Mouse (Mus musculus) embryonic fibroblast, embryonic 13.5 days (primary cell): ENCODE measurements around the gene Cars2. TPM values are rescaled to one million over a fixed set of nuclear protein-coding genes. Genes with fewer than 3 reads are reported as not detected.

Experiments
- H3K27ac ChIP-seq: 2 replicates; pipeline ENCODE4 v1.5.1; 2012; ENCODE audit warnings: low read length, control low read depth, inconsistent platforms; ENCODE audit not compliant: insufficient read depth
- H3K4me1 ChIP-seq: 2 replicates; pipeline ENCODE4 v1.6.1; 2011; ENCODE audit warnings: low read length; ENCODE audit not compliant: control insufficient read depth, insufficient read depth
- H3K4me3 ChIP-seq: 2 replicates; pipeline ENCODE4 v1.5.1; 2011; ENCODE audit warnings: mild to moderate bottlenecking, control low read depth, low read length; ENCODE audit not compliant: insufficient read depth
- CTCF ChIP-seq: IDR thresholded peaks from 2 replicates; pipeline ENCODE4 v1.5.1; 2011; ENCODE audit warnings: mild to moderate bottlenecking, control low read depth, low read length, moderate library complexity, borderline replicate concordance; ENCODE audit not compliant: insufficient read depth
- POLR2A ChIP-seq: IDR thresholded peaks from 2 replicates; pipeline ENCODE4 v1.6.1; 2011; ENCODE audit warnings: low read depth, mild to moderate bottlenecking, control low read depth, low read length, moderate library complexity
- polyA plus RNA-seq: library from polyadenylated mRNA; stranded (reverse); fragments of >200 nt; gene quantifications from 2 replicates; pipeline ENCODE4 v1.2.4, GENCODE M21; 2011; ENCODE audit warnings: low read depth; ENCODE audit not compliant: missing spikeins, insufficient read length

Gene Cars2
- polyA plus RNA-seq, result 18.4 and 21.7 TPM in 2 replicates

DNA sequence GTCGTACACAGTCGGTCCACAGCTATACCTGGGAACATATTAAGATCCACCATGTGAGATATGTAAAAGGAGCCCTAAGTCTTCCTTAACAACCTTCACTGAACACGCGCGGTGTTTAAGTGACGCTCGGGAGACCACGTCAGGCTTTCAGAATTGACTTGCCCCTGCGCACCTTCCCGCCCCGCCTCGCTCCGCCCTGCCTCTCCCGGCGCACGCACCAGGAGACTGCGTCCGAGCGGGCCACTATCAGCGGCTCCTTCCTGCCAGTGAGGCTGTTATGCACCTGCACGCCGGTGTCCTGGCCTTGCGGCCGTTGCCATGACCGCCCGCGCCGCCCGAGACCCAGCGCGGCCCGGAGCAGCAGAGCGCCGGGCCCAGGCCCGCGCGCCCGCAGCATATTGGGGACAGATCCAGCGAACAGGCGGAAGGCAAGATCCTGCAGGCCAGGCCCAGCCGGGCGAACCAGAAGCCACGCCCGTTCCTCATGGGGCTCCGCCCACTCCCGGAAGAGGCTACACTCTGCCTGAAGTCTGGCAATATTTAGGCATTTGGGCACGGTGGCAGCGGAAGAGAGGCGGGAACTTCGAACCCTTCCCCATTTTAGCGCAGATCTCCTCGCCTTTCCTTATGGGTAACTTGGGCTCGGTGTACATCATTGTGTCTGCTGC is at the start of gene Cars2:
Gene Cars2, minus strand, starts transcription at position 503 of the 668 bp plus-strand sequence.
- peak within 1 kb of the TSS; percentile 59 for H3K4me3 ChIP-seq
- TF ChIP-seq POLR2A (peak; percentile 75), CTCF (no peak)
- peak within 1 kb of the TSS; percentile 56 for H3K27ac ChIP-seq
- 0 out of 2 replicates have a peak, but pooled peaks cover 3% of the 10 kb centered on the region for H3K4me1 ChIP-seq

DNA sequence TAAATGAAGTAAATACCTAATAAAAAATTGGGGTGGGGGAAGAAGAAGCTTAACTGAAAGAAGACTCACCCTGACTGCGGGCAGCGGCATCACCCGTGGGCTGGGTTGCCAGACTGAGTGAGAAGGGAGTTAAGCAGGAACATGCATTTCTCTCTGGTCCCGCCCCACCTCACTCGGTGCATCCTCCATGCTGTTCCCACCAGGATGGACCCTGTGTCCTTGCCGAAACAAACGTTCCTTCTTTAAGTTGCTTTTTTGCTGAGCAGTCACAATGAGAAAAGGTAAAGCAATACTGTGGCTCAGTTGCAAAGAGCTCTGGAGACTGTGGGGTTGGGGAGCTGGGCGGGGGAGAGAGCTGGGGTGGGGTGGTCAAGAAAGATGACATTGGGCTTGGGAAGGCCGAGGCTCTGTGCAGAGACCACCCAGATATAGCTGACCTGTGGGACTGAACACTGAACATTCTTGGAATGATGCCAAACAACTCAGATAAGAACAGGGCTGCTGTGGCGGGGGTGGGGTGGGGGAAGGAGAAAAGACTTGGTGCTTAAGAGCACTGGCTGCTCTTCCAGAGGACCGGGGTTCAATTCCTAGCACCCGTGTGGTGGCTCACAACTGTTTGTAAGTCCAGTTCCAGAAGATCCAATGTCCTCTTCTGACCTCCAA is 42.8 kb upstream of the Cars2 start:
- Histone ChIP-seq H3K4me3 (no peak overlapping the region), H3K27ac (no peak overlapping the region), H3K4me1 (no peaks in the 10 kb centered on the region)
- TF ChIP-seq POLR2A (no peak), CTCF (no peak)

DNA sequence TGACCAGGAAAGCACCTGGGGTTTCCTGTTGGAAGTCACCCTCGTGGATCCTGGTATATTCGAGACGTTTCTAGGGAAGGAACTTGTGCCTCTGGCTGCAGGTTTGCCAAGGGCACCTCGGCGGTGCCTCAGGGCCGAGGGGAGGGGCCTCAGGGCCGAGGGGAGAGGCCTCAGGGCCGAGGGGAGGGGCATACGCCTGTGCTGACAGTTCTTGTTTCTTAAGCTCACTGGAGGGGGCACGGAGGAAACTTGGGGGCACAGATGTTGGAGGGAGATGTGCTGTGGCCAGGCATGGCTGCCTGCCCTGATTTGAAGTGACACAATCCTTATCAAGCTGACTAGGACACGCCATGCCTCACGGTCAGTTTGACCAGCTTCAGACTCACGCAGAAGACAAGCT is 41.7 kb upstream of the Cars2 start:
- Histone ChIP-seq H3K27ac (no peak overlapping the region), H3K4me1 (no peaks in the 10 kb centered on the region), H3K4me3 (no peak overlapping the region)
- no peak for TF ChIP-seq CTCF
- no peak for TF ChIP-seq POLR2A

DNA sequence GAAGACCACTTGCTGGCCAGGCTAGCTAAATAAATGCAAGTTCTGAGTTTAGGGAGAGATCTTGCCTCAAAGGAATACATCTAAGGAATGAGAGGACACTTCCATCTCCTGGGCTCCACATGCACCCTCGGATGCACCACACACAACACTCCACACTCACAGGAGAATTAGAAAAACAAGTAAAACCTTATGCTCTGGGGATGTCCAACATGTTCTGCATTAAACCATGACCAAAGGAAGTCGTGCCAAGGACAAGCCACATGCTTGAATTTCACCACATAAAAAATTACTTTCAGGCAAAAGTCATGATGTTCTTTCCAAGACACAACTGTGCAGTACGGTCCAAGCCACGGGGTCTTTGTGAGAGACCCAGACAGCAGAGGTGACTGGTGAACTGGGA is 41.3 kb upstream of the Cars2 start:
- no peak for TF ChIP-seq CTCF
- no peak for TF ChIP-seq POLR2A
- Histone ChIP-seq H3K27ac (no peak overlapping the region), H3K4me1 (no peaks in the 10 kb centered on the region), H3K4me3 (no peak overlapping the region)

DNA sequence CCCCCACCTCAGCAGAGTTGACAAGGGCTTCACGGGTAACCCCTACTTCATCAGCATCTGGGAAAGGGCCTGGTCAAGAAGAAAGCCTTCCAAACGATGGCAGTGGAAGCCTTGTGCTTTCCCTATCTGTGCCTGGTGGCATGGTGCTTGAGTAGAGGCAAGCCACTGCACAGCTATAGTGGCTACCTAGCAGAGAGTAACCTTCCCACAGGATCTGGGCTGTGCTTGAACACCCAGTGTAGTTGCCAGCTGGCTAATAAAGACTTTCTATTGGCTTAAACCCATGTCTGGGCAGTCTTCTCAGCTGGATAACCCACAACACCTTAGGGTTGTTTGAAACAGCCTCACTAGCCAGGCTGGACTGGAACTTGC is 35.8 kb upstream of the Cars2 start:
- no peaks in the 10 kb centered on the region for H3K4me1 ChIP-seq
- H3K4me3 ChIP-seq, result no peak overlapping the region
- TF ChIP-seq POLR2A, result no peak
- no peak for TF ChIP-seq CTCF
- H3K27ac ChIP-seq, result no peak overlapping the region

DNA sequence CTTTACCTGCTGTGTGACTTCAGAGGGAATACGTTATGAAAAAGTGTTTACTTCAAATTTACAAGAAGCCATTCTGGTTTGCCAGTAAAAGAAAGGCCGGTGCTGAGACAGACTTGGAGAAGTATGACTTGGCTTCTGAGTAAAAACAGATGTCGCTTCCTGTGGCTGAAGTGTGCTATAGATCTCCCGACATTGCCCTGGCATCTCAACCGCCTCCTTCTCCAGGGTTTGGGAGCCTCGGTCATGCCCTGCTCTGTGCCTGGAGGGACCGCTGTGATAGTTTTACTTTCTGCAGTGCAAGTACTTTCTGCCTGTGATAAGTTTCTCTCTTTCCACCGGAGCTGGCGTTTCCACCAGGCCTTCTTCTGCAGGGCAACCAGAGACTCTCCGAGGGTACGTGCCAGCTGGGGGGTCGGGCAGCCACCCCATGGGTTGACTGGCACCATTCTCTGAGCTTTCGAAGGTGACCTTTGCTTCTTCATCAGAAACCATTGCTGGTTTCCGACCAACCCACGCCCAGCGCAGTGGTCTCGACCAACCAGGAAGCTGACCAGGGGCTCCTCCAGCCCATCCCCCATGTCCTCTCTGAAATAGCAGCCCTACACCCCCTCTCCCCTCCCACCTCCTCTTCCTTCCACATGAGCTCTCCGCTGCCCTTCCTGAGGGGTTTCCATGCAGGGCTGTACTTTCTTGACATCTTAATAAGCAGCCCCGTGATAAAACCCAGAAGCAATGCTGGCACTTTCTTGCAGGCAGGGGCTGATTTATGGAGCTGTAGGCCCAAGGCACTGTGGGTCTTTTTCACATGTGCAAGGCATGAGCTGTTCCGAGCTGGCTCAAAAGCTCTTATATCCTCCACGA is 35.2 kb upstream of the Cars2 start:
- no peaks in the 10 kb centered on the region for H3K4me1 ChIP-seq
- no peak for TF ChIP-seq POLR2A
- no peak for TF ChIP-seq CTCF
- H3K27ac ChIP-seq, result peak overlapping the region; percentile 9; the same call in 1 of the 2 replicates
- H3K4me3 ChIP-seq, result no peak overlapping the region

DNA sequence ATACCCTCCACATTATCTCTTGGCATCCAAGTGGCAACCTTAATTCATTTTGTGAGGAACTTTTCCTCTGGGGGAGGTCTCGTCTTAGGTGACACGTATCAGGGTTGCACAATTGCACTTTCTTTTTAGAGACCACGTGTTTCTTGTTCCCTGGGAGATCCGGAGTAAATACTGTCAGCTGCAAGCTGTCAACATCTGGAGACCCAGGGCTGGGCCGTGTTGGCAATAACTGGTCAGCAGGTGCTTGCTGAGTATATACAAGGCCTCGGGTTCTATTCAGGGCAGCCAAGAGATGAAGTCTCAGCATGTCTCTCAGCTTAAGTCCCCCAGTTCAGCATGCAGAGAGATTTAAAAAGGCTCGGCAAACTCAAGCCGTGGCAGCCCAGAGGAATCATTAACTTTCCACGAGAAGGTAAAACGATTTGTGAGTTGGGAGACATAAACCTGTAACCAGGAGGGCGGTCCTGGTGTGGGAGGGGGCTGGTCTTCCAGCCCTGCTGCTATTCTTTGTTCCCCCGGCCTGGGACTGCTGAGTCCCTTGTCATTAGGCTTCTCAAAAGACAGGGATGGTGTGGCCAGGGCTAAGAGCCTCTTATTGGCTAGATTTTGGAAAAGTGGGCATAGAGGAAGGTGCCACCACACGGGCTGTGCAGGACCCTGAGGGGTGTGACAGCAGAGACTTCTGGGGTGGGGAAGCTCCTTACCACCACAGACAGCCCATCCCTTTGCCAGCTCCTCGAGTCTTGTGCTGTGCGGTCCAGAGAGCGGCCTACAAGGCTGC is 25.2 kb upstream of the Cars2 start:
- no peak for TF ChIP-seq CTCF
- no peak for TF ChIP-seq POLR2A
- H3K4me3 ChIP-seq, result no peak overlapping the region
- no peak overlapping the region for H3K27ac ChIP-seq
- H3K4me1 ChIP-seq, result no peaks in the 10 kb centered on the region

DNA sequence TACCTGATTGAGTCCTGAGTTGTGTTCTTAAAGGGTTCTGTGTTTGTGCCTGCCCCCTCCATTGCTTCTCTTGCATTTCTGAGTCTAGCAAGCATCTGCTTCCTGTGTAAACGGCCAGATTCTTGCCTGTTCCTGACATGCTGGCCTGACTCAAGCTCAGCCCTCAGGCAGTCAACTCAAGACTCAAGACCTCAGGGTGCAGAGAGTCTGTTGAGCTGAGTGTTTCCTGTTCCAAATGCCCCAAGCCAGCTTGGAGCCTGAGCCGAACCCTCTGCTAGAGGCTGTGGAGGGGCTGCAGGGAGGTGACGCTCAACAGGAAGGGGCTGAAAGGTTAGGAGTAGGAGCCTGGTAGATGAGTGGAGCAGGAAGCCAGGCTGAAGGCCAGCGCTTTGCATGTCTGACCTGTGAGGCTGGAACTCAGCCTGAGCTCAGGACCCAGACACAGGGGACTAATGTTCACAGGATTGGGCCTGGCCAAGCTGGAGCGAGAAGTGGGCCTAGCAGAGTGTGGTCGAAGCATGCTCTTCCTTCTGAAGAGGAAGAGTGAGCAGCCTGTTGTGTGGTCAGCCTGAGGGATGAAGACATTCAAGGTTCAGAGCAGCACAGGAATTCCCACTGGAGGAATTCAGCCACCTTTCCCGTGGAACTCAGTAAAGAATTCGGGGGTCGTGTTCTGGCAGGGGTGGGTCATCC is 24.5 kb upstream of the Cars2 start:
- H3K27ac ChIP-seq, result no peak overlapping the region
- H3K4me3 ChIP-seq, result no peak overlapping the region
- H3K4me1 ChIP-seq, result no peaks in the 10 kb centered on the region
- TF ChIP-seq CTCF (no peak), POLR2A (no peak)

DNA sequence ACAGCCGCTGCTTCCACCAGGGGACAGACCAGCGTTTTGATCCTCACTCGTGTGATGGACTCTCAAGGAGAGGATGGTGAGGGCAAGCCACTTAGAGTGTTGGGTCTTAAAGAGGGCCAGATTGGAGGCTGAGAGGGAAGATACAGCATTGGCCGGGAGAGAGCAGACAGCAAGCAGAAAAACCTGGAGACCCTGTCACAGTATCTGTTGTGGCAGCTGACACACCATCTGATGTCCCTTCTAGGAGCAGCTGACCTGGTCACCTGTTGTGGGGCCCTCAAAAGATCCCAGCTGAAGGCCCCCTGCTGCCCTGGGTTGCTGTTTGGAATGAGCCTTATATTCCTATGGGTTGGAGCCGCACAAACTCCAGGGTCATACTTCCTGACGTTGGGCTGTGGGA is 21.8 kb upstream of the Cars2 start:
- Histone ChIP-seq H3K4me3 (no peak overlapping the region), H3K4me1 (no peaks in the 10 kb centered on the region), H3K27ac (no peak overlapping the region)
- TF ChIP-seq CTCF (no peak), POLR2A (no peak)
